Mouse (Mus musculus): ENCODE results near the gene Slc10a6. TPM values are rescaled to one million over a fixed set of nuclear protein-coding genes. Genes with fewer than 3 reads are reported as not detected.
A peak's percentile ranks its signal among the peaks of the same experiment; 100 is the strongest.

The Slc10a6 gene
- polyA plus RNA-seq, 1 experiment from 2014 or later: 0.08 TPM

DNA sequence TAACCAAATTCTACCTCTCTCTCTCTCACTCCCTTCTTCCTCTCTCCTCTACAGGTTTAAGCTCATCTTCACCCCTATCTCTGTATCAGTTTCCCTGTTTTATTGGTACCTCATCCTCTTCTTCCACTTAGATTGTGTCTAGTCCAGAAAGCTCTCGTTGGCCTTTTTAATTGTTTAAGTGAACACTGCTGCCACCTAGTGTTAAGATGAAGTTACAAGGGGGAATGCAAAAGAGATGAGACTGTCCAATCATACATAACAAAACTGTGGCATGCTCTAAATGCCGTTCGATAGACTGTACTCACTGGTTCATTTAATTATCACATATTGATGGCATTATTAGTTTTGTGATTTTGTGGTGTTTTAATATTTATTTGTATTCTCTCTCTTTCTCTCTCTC lies 30.4 kb upstream of the Slc10a6 start:
- no peak overlapping the region for H3K4me3 ChIP-seq (ENCODE audit: low read depth, low read length)
- H3K9ac ChIP-seq (ENCODE audit: low read length): no peak overlapping the region
- H3K27ac ChIP-seq (ENCODE audit: low read depth, low read length): no peak overlapping the region
- DNase-seq (ENCODE audit: low spot score, missing footprints): peak; percentile 94
- WGBS: 36% methylated on average over 3 of the region's 3 CpGs
- H3K4me2 ChIP-seq: no peak overlapping the region
- no peaks in the 10 kb centered on the region for H3K36me3 ChIP-seq (ENCODE audit: control insufficient read depth, insufficient read depth, low read length)
- ATAC-seq (ENCODE audit: low FRiP score): no peak
- H3K4me1 ChIP-seq (ENCODE audit: control insufficient read depth, insufficient read depth, low read length): no peaks in the 10 kb centered on the region
- no peaks in the 10 kb centered on the region for H3K9me3 ChIP-seq (ENCODE audit: control insufficient read depth, low read length)
- H3K27me3 ChIP-seq (ENCODE audit: control insufficient read depth, insufficient read depth, low read length): no peaks in the 10 kb centered on the region

DNA sequence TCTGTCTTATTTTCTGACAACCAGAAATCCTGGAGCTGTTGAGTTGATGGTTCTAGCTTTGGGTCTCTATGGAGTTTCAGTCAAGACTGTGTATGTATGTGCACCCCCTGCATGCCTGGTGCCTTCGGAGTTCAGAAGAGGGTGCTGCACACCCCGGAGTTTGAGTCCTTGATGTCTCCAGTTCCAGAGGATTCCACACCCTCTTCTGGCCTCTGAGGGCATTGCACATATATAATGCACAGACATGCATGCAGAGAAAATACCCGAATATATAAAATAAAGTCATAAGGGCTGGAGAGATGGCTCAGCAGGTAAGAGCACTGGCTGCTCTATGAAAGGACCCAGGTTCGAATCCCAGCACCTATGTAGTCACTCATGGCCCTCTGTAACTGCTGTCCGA lies 29.7 kb upstream of the Slc10a6 start:
- Histone ChIP-seq H3K4me1 (ENCODE audit: control insufficient read depth, insufficient read depth, low read length) (no peaks in the 10 kb centered on the region), H3K4me3 (ENCODE audit: low read depth, low read length) (no peak overlapping the region), H3K9me3 (ENCODE audit: control insufficient read depth, low read length) (no peaks in the 10 kb centered on the region), H3K4me2 (no peak overlapping the region), H3K9ac (ENCODE audit: low read length) (no peak overlapping the region), H3K27ac (ENCODE audit: low read depth, low read length) (no peak overlapping the region), H3K27me3 (ENCODE audit: control insufficient read depth, insufficient read depth, low read length) (no peaks in the 10 kb centered on the region), H3K36me3 (ENCODE audit: control insufficient read depth, insufficient read depth, low read length) (no peaks in the 10 kb centered on the region)
- WGBS: 69% methylated on average over 5 of the region's 5 CpGs
- DNase-seq (ENCODE audit: low spot score, missing footprints) (no peak), ATAC-seq (ENCODE audit: low FRiP score) (no peak)

DNA sequence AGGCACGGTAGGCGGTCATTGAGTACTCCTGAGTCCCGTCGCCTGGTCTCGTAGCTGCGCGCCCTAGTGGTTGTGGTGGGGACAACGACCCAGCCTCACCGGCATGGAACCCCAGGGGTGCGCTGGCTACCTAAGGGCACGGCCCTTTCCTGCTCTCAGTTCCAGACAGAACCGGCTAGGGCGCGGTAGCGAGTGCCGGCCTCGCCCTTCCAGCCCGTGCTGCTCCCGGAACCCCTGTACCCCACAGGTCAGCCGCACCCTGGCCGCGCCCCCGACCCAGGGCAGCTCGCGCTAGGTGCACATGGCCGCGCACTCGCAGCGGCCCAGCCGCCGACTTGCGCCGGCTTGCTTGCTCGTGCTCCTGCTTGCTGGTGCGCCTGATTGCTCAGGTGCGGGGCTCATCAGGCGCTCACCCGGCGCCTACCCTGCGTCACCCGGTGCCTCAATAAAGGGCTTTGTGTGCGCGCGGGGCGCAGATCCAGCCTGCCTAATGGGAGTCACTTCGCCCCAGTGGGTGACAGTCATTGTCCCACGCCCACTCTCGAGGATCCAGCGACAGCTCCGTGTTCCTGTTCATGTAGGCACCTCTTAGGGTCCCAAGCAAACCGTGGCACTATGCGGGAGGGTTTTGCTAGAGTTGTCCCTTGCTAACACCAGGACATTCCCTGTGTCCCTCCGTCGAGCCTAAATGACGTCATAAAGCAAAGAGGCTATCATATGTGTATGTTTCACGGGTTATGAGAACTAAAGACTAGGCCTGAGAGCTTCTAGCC lies 26.3 kb upstream of the Slc10a6 start, which contains the start of gene 1700016H13Rik:
Gene 1700016H13Rik, minus strand, starts transcription at position 665 of the 773 bp plus-strand sequence.
- Histone ChIP-seq H3K36me3 (ENCODE audit: control insufficient read depth, insufficient read depth, low read length) (no peaks in the 10 kb centered on the region), H3K4me3 (ENCODE audit: low read depth, low read length) (peak within 1 kb of the TSS; percentile 59), H3K27ac (ENCODE audit: low read depth, low read length) (no peak within 1 kb of the TSS), H3K27me3 (ENCODE audit: control insufficient read depth, insufficient read depth, low read length) (no peaks in the 10 kb centered on the region), H3K9ac (ENCODE audit: low read length) (peak within 1 kb of the TSS; percentile 81), H3K4me1 (ENCODE audit: control insufficient read depth, insufficient read depth, low read length) (no peaks in the 10 kb centered on the region), H3K4me2 (peak within 1 kb of the TSS; percentile 86), H3K9me3 (ENCODE audit: control insufficient read depth, low read length) (no peaks in the 10 kb centered on the region)
- WGBS: 2% methylated on average over 48 of the region's 56 CpGs
- ATAC-seq (ENCODE audit: low FRiP score) (peak; percentile 85), DNase-seq (ENCODE audit: low spot score, missing footprints) (peak; percentile 97)

DNA sequence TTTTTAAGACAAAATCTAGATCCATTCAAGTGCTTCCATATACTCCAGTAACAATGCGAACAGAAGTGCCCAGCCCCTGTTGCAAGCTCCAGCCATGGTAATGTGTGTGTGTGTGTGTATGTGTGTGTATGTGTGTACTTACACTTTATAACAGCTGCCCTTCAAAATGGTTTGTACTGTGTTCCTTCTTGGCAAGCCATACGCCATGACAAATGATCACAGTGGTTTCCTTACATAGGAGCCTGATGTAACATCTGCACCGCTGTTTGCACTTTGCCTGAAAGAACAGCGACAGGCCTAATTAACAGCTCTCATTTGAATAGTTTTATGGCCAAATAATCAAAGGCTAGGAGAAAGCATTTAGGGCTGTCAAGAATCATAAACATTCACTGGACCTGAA lies 25.6 kb upstream of the Slc10a6 start:
- no peak overlapping the region; the same call in 1 of the 2 replicates for H3K4me3 ChIP-seq (ENCODE audit: low read depth, low read length)
- no peak overlapping the region for H3K27ac ChIP-seq (ENCODE audit: low read depth, low read length)
- WGBS: 82% methylated on average over 4 of the region's 4 CpGs
- H3K36me3 ChIP-seq (ENCODE audit: control insufficient read depth, insufficient read depth, low read length): no peaks in the 10 kb centered on the region
- DNase-seq (ENCODE audit: low spot score, missing footprints): no peak
- no peak overlapping the region for H3K9ac ChIP-seq (ENCODE audit: low read length)
- ATAC-seq (ENCODE audit: low FRiP score): no peak
- H3K9me3 ChIP-seq (ENCODE audit: control insufficient read depth, low read length): no peaks in the 10 kb centered on the region
- no peaks in the 10 kb centered on the region for H3K4me1 ChIP-seq (ENCODE audit: control insufficient read depth, insufficient read depth, low read length)
- H3K27me3 ChIP-seq (ENCODE audit: control insufficient read depth, insufficient read depth, low read length): no peaks in the 10 kb centered on the region
- no peak overlapping the region for H3K4me2 ChIP-seq

DNA sequence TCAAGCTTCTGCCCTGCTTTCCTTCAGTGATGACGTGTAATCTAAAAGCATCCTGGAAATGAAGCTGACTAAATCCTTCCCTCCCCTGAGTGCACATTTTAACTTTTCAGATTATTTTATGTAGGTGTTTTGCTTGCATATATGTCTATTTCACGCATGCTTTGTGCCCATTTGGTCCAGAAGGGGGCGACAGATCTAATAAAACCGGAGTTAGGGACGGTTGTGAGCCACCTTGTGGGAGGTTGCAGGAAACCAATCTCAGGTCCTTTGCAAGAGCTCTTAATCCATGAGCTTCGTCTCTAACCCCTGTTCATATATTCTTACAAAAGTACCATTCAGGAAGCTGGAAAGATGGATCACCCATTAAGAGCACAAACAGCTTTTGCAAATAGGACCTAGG lies 25.0 kb upstream of the Slc10a6 start:
- H3K27me3 ChIP-seq (ENCODE audit: control insufficient read depth, insufficient read depth, low read length): no peaks in the 10 kb centered on the region
- H3K36me3 ChIP-seq (ENCODE audit: control insufficient read depth, insufficient read depth, low read length): no peaks in the 10 kb centered on the region
- DNase-seq (ENCODE audit: low spot score, missing footprints) (no peak), ATAC-seq (ENCODE audit: low FRiP score) (no peak)
- H3K27ac ChIP-seq (ENCODE audit: low read depth, low read length): no peak overlapping the region
- no peak overlapping the region for H3K4me2 ChIP-seq
- H3K9me3 ChIP-seq (ENCODE audit: control insufficient read depth, low read length): no peaks in the 10 kb centered on the region
- H3K4me1 ChIP-seq (ENCODE audit: control insufficient read depth, insufficient read depth, low read length): no peaks in the 10 kb centered on the region
- H3K4me3 ChIP-seq (ENCODE audit: low read depth, low read length): no peak overlapping the region
- H3K9ac ChIP-seq (ENCODE audit: low read length): no peak overlapping the region
- 27% methylated on average over 6 of the region's 6 CpGs for WGBS

DNA sequence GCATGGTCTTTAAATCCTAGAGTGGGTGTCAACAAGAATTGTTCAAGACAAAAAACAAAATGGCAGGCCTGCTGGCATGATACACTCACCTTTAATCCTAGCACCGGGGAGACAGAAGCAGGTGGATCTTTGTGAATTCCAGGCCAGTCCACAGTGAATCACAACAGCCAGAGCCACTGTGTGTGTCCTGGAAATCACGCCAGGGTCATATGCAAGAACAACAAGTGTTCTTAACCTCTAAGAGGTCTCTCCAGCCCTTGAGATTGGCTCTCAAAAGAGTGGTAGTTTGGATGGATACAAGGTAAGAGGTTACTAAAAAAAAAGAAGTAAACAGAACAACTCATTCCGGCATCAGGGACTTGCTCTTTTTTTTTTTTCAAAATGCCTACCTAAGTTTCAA lies 18.1 kb upstream of the Slc10a6 start:
- Histone ChIP-seq H3K27me3 (ENCODE audit: control insufficient read depth, insufficient read depth, low read length) (no peaks in the 10 kb centered on the region), H3K4me3 (ENCODE audit: low read depth, low read length) (no peak overlapping the region), H3K9ac (ENCODE audit: low read length) (no peak overlapping the region), H3K9me3 (ENCODE audit: control insufficient read depth, low read length) (no peaks in the 10 kb centered on the region), H3K27ac (ENCODE audit: low read depth, low read length) (no peak overlapping the region), H3K4me1 (ENCODE audit: control insufficient read depth, insufficient read depth, low read length) (no peaks in the 10 kb centered on the region), H3K36me3 (ENCODE audit: control insufficient read depth, insufficient read depth, low read length) (no peaks in the 10 kb centered on the region), H3K4me2 (no peak overlapping the region)
- DNase-seq (ENCODE audit: low spot score, missing footprints) (peak; percentile 72), ATAC-seq (ENCODE audit: low FRiP score) (no peak)
- WGBS: 87% methylated on average over 3 of the region's 3 CpGs

DNA sequence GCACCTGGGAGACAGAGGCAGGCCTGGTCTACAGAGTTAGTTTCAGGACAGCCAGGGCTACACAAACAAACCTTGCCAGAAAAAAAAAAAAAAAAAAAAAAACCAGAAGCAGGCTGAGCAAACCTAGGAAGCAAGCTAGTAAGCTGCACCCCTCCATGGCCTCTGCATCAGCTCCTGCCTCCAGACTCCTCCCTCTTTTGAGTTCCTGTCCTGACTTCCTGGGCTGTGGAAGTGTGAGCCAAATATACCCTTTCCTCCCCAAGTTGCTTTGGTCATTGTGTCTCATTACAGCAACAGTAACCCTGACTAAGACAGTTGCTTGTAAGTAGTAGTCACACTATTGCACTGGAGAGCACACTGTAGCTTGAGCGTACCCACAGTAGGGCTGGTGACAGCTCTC lies 15.0 kb upstream of the Slc10a6 start:
- no peak for ATAC-seq (ENCODE audit: low FRiP score)
- H3K4me2 ChIP-seq: no peak overlapping the region
- no peak for DNase-seq (ENCODE audit: low spot score, missing footprints)
- no peaks in the 10 kb centered on the region for H3K27me3 ChIP-seq (ENCODE audit: control insufficient read depth, insufficient read depth, low read length)
- H3K27ac ChIP-seq (ENCODE audit: low read depth, low read length): no peak overlapping the region
- no peaks in the 10 kb centered on the region for H3K9me3 ChIP-seq (ENCODE audit: control insufficient read depth, low read length)
- H3K36me3 ChIP-seq (ENCODE audit: control insufficient read depth, insufficient read depth, low read length): no peaks in the 10 kb centered on the region
- 90% methylated on average over 1 of the region's 1 CpGs for WGBS
- no peak overlapping the region for H3K4me3 ChIP-seq (ENCODE audit: low read depth, low read length)
- H3K9ac ChIP-seq (ENCODE audit: low read length): no peak overlapping the region
- H3K4me1 ChIP-seq (ENCODE audit: control insufficient read depth, insufficient read depth, low read length): no peaks in the 10 kb centered on the region

DNA sequence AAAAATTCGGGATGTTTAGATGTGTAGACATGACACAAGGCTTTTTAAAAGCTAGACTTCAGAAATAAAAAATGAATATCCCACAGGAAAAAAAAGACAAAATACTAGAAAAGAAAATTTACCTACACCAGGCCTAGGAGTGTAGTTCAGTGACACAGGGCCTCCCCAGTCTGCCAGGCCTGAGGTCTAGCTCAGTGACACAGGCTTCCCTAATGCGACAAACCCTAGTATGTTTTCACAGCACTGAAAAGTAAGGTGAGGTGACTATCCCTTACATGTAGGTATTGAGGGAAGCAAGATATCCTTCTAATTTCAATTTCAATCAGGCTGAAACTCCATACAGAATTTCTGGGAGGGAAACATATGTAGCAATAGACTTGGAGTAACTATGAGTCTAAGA lies 8.0 kb upstream of the Slc10a6 start:
- Histone ChIP-seq H3K9me3 (ENCODE audit: control insufficient read depth, low read length) (no peaks in the 10 kb centered on the region), H3K27me3 (ENCODE audit: control insufficient read depth, insufficient read depth, low read length) (no peaks in the 10 kb centered on the region), H3K36me3 (ENCODE audit: control insufficient read depth, insufficient read depth, low read length) (no peaks in the 10 kb centered on the region), H3K9ac (ENCODE audit: low read length) (no peak overlapping the region), H3K27ac (ENCODE audit: low read depth, low read length) (no peak overlapping the region), H3K4me2 (no peak overlapping the region), H3K4me3 (ENCODE audit: low read depth, low read length) (no peak overlapping the region), H3K4me1 (ENCODE audit: control insufficient read depth, insufficient read depth, low read length) (no peaks in the 10 kb centered on the region)
- ATAC-seq (ENCODE audit: low FRiP score) (no peak), DNase-seq (ENCODE audit: low spot score, missing footprints) (no peak)
- 89% methylated on average over 2 of the region's 2 CpGs for WGBS

DNA sequence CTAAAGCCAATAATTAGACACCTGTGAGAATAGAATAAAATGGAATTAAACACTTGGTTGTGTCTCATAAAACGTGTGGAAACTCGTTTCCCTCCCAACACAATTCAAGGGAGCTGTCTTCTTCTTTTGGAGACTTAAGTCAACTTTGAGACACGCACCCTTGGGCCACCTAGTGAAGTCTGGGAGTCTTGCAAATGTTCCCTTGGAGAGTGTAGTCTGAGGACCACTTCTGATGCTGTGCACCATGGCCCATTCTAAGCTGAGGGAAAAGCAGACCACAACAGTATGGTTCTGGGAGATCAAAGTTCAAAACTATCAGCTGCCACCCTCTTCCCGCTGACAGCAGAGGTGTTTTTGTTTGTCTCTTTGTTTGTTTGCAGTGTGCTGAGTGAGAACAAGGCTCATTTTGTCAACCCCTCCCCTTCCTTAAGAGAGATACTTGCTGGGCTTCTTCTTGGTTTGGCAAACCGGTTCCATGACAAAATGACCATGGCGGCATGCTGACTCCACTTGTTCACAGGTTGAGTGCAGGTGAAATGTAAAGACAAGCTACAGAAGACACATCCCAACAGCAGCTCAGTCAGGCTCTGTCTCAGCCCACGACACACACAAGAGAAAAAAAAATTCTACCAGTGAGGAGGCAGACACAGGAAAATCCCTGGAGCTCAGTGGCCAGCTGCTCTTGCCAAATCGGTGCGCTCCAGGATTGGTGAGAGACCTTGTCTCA lies 814 bp upstream of the Slc10a6 start:
- Histone ChIP-seq H3K4me3 (ENCODE audit: low read depth, low read length) (no peak overlapping the region), H3K4me1 (ENCODE audit: control insufficient read depth, insufficient read depth, low read length) (no peaks in the 10 kb centered on the region), H3K9me3 (ENCODE audit: control insufficient read depth, low read length) (no peaks in the 10 kb centered on the region), H3K27ac (ENCODE audit: low read depth, low read length) (no peak overlapping the region), H3K4me2 (no peak overlapping the region), H3K27me3 (ENCODE audit: control insufficient read depth, insufficient read depth, low read length) (no peaks in the 10 kb centered on the region), H3K36me3 (ENCODE audit: control insufficient read depth, insufficient read depth, low read length) (no peaks in the 10 kb centered on the region), H3K9ac (ENCODE audit: low read length) (no peak overlapping the region)
- 84% methylated on average over 9 of the region's 9 CpGs for WGBS
- DNase-seq (ENCODE audit: low spot score, missing footprints): no peak
- no peak for ATAC-seq (ENCODE audit: low FRiP score)
